Mouse (Mus musculus) heart, embryonic 11.5 days (tissue): ENCODE results near the gene Cited2. TPM values are rescaled to one million over a fixed set of nuclear protein-coding genes. Genes with fewer than 3 reads are reported as not detected.

Source experiments
- polyA plus RNA-seq: library from polyadenylated mRNA; unstranded; fragments of >200 nt; fragmentation: Nextera tagmentation; extraction: Ambion mirVana; gene quantifications from 2 replicates; pipeline ENCODE4 v1.2.1, GENCODE M21; 2014

Gene Cited2
- polyA plus RNA-seq, 1 experiment from 2014 or later, result 35.4 TPM

Other genes starting within 250 kb of the Cited2 start
- gene Txlnb, start 73.0 kb downstream of the Cited2 start, polyA plus RNA-seq, result 37.4 and 45.2 TPM in 2 replicates
- gene Heca, start 224.8 kb downstream of the Cited2 start, polyA plus RNA-seq, result 4.0 and 5.3 TPM in 2 replicates